In genomic region chr5:35001144-35001543, GRCm38 (mm10) we compare ENCODE assay signal across 23 mouse cellular contexts. TPM values are rescaled to one million over a fixed set of nuclear protein-coding genes. Genes with fewer than 3 reads are reported as not detected.
"Had no signal": no experiment of that assay in that cellular context is flagged by ENCODE, and none has a peak within 500 bp of the region (broad histone marks: within the 10 kb centered on the region; RNA-seq: fewer than 3 reads in every experiment).

No protein-coding gene starts in this region.

- H3K27me3 ChIP-seq: limb, embryonic 12.5 days; megakaryocyte, embryonic 14.5 days; midbrain, embryonic 13.5 days; neural tube, embryonic 12.5 days; neural tube, embryonic 15.5 days had no signal

- H3K36me3 ChIP-seq: neural tube, embryonic 15.5 days had no signal

- ATAC-seq: liver, postnatal 0 days; lung, postnatal 0 days; midbrain, embryonic 13.5 days had no signal

- H3K4me2 ChIP-seq: limb, embryonic 12.5 days; limb, embryonic 15.5 days; liver, embryonic 11.5 days; lung, embryonic 14.5 days; midbrain, embryonic 13.5 days; neural tube, embryonic 12.5 days; neural tube, embryonic 15.5 days had no signal

- H3K9ac ChIP-seq: limb, embryonic 12.5 days; limb, embryonic 15.5 days; liver, embryonic 14.5 days; liver, postnatal 0 days; lung, embryonic 14.5 days; midbrain, embryonic 13.5 days; neural tube, embryonic 12.5 days; neural tube, embryonic 15.5 days had no signal

- H3K4me3 ChIP-seq: layer of hippocampus, adult 2 months; left cerebral cortex, adult 2 months; limb, embryonic 12.5 days; limb, embryonic 15.5 days; megakaryocyte, embryonic 14.5 days; midbrain, embryonic 10.5 days; midbrain, embryonic 13.5 days; neural tube, embryonic 12.5 days; neural tube, embryonic 15.5 days had no signal

- H3K9me3 ChIP-seq: limb, embryonic 12.5 days; limb, embryonic 15.5 days; megakaryocyte, embryonic 14.5 days; midbrain, embryonic 10.5 days; midbrain, embryonic 13.5 days; neural tube, embryonic 12.5 days; neural tube, embryonic 15.5 days had no signal

- DNase-seq: kidney, adult 11 months; kidney, postnatal 25 days; layer of hippocampus, postnatal 36 days; liver, postnatal 0 days; lung, embryonic 14.5 days; right cerebral cortex, adult 18-20 months; right cerebral cortex, postnatal 14 days; spleen, adult 18-20 months; thymus, postnatal 36 days had no signal

- H3K27ac ChIP-seq: kidney, postnatal 0 days; layer of hippocampus, adult 2 months; left cerebral cortex, adult 2 months; liver, embryonic 14.5 days; macrophage; midbrain, embryonic 10.5 days; midbrain, embryonic 13.5 days; neural tube, embryonic 12.5 days; neural tube, embryonic 15.5 days had no signal

RNA-seq across cellular contexts. Expression of gene Hgfac, which starts 40.2 kb away (rescaled TPM):
- polyA plus RNA-seq: macrophage had no signal
